Mouse (Mus musculus) heart, adult 2 months (tissue): ENCODE data around the gene Ctbp2.

Experiments
- CTCF ChIP-seq: fragments of 200-600 bp; IDR thresholded peaks from 2 replicates; pipeline ENCODE4 v1.8.1; 2022; ENCODE audit warnings: antibody characterized with exemption, mild to moderate bottlenecking, moderate library complexity
- POLR2A ChIP-seq: fragments of 200-500 bp; IDR thresholded peaks from 2 replicates; pipeline ENCODE4 v1.6.1; 2011; ENCODE audit warnings: mild to moderate bottlenecking, low read depth, low read length, control low read depth; ENCODE audit not compliant: insufficient read depth

- TF ChIP-seq CTCF, result no peak
- no peak for TF ChIP-seq POLR2A
These were observed 38.0 kb upstream of the Ctbp2 start for GRCm38 (mm10) chr7:133162131-133162530.
